Mouse (Mus musculus) adrenal gland (tissue): ENCODE results near the gene Timp2.

Experiments
- intact Hi-C: fragments of 180-260 bp; cut with DNase I; formaldehyde crosslinking; loops from one replicate; pipeline ENCODE4 v1.15.1; 2025

Timp2 gene

GRCm38 (mm10) chr11:118297967-118298366, 57.6 kb downstream of the Timp2 start:
- intact Hi-C loops: no loop called here

- intact Hi-C loops: no loop called here
Observed at GRCm38 (mm10) chr11:118295026-118295425, 60.5 kb downstream of the Timp2 start.

GRCm38 (mm10) chr11:118292671-118293070, 62.9 kb downstream of the Timp2 start:
- intact Hi-C loops: no loop called here

- intact Hi-C loops: no loop called here
Observed at GRCm38 (mm10) chr11:118289999-118290889, 65.3 kb downstream of the Timp2 start, which contains the start of gene Usp36. Gene Usp36 (minus strand): TSS chr11:118290244.

GRCm38 (mm10) chr11:118289562-118289961, 66.0 kb downstream of the Timp2 start:
- intact Hi-C loops: no loop called here

- intact Hi-C loops: no loop called here
Observed at GRCm38 (mm10) chr11:118289037-118289511, 66.5 kb downstream of the Timp2 start.

- intact Hi-C loops: no loop called here
Observed at GRCm38 (mm10) chr11:118287573-118287972, 68.0 kb downstream of the Timp2 start.

- intact Hi-C loops: no loop called here
Observed at GRCm38 (mm10) chr11:118286434-118286833, 69.1 kb downstream of the Timp2 start.

GRCm38 (mm10) chr11:118285791-118286190, 69.7 kb downstream of the Timp2 start:
- intact Hi-C loops: no loop called here

- intact Hi-C loops: no loop called here
Observed at GRCm38 (mm10) chr11:118280218-118280617, 75.3 kb downstream of the Timp2 start.

- intact Hi-C loops: no loop called here
Observed at GRCm38 (mm10) chr11:118276328-118276727, 79.2 kb downstream of the Timp2 start.

- intact Hi-C loops: no loop called here
Observed at GRCm38 (mm10) chr11:118275092-118275491, 80.4 kb downstream of the Timp2 start.

GRCm38 (mm10) chr11:118269827-118270226, 85.7 kb downstream of the Timp2 start:
- intact Hi-C loops: no loop called here

GRCm38 (mm10) chr11:118266666-118267046, 88.9 kb downstream of the Timp2 start:
- intact Hi-C loops: no loop called here

GRCm38 (mm10) chr11:118266044-118266665, 89.4 kb downstream of the Timp2 start:
- intact Hi-C loops: no loop called here

GRCm38 (mm10) chr11:118265621-118266020, 89.9 kb downstream of the Timp2 start:
- intact Hi-C loops: no loop called here

GRCm38 (mm10) chr11:118263146-118263545, 92.4 kb downstream of the Timp2 start:
- intact Hi-C loops: no loop called here

- intact Hi-C loops: no loop called here
Observed at GRCm38 (mm10) chr11:118260081-118260480, 95.5 kb downstream of the Timp2 start.

- intact Hi-C loops: no loop called here
Observed at GRCm38 (mm10) chr11:118259580-118259979, 96.0 kb downstream of the Timp2 start.

- intact Hi-C loops: no loop called here
Observed at GRCm38 (mm10) chr11:118256371-118256770, 99.2 kb downstream of the Timp2 start.

- intact Hi-C loops: no loop called here
Observed at GRCm38 (mm10) chr11:118254159-118254951, 101.2 kb downstream of the Timp2 start.
